Mouse (Mus musculus) gastrocnemius, adult 2 months (tissue): ENCODE measurements around the gene Hoxb2. TPM values are rescaled to one million over a fixed set of nuclear protein-coding genes. Genes with fewer than 3 reads are reported as not detected.
A peak's percentile ranks its signal among the peaks of the same experiment; 100 is the strongest.

ENCODE experiments used
- DNase-seq: peaks from one replicate; pipeline ENCODE4 v3.0.0; 2022
- H3K27ac ChIP-seq: fragments of 200-600 bp; 2 replicates; pipeline ENCODE4 v1.8.1; 2022; ENCODE audit warnings: mild to moderate bottlenecking
- H3K4me3 ChIP-seq: fragments of 200-600 bp; 2 replicates; pipeline ENCODE4 v1.8.1; 2022; ENCODE audit warnings: mild to moderate bottlenecking, moderate library complexity
- CTCF ChIP-seq: fragments of 200-600 bp; IDR thresholded peaks from 2 replicates; pipeline ENCODE4 v1.8.1; 2022; ENCODE audit warnings: antibody characterized with exemption, mild to moderate bottlenecking, moderate library complexity
- intact Hi-C: fragments of 180-260 bp; cut with DNase I; formaldehyde crosslinking; loops from one replicate; pipeline ENCODE4 v1.15.1; 2025
- total RNA-seq, 2 experiments: library from RNA; stranded (reverse); gene quantifications; 2 replicates each; pipeline ENCODE4 v1.2.3; 2021

Gene Hoxb2
- total RNA-seq, 2 experiments from 2014 or later, result 0.15 to 0.20 TPM

- DNase-seq, result no peak
- intact Hi-C loops, result loop anchor here (5.0 kb wide), 2 partner anchors 40 to 55 kb away; no protein-coding TSS in a partner anchor
- Histone ChIP-seq H3K4me3 (peak overlapping the region; percentile 69), H3K27ac (peak overlapping the region; percentile 77)
- TF ChIP-seq CTCF, result no peak
These were observed 1.5 kb downstream of the Hoxb2 start for GRCm38 (mm10) chr11:96351831-96352230.

GRCm38 (mm10) chr11:96352691-96353521, 2.6 kb downstream of the Hoxb2 start:
- intact Hi-C loops, result loop anchor here (5.0 kb wide), 2 partner anchors 41 to 54 kb away; no protein-coding TSS in a partner anchor
- Histone ChIP-seq H3K27ac (peak overlapping the region; percentile 77), H3K4me3 (peak overlapping the region; percentile 69)
- no peak for TF ChIP-seq CTCF
- peak; percentile 34 for DNase-seq

- TF ChIP-seq CTCF, result no peak
- Histone ChIP-seq H3K4me3 (peak overlapping the region; percentile 69), H3K27ac (peak overlapping the region; percentile 77)
- intact Hi-C loops, result loop anchor here (5.0 kb wide), 2 partner anchors 41 to 54 kb away; no protein-coding TSS in a partner anchor
- no peak for DNase-seq
These were observed 3.2 kb downstream of the Hoxb2 start for GRCm38 (mm10) chr11:96353522-96353841.

GRCm38 (mm10) chr11:96353939-96354338, 3.6 kb downstream of the Hoxb2 start:
- DNase-seq, result no peak
- peak overlapping the region; percentile 77 for H3K27ac ChIP-seq
- intact Hi-C loops, result loop anchor here (5.0 kb wide), 2 partner anchors 42 to 53 kb away; no protein-coding TSS in a partner anchor
- no peak for TF ChIP-seq CTCF
- H3K4me3 ChIP-seq, result peak overlapping the region; percentile 69

GRCm38 (mm10) chr11:96354376-96354775, 4.1 kb downstream of the Hoxb2 start:
- intact Hi-C loops, result loop anchor here (5.0 kb wide), 2 partner anchors 42 to 53 kb away; no protein-coding TSS in a partner anchor
- H3K27ac ChIP-seq, result peak overlapping the region; percentile 77
- TF ChIP-seq CTCF, result no peak
- peak overlapping the region; percentile 69 for H3K4me3 ChIP-seq
- no peak for DNase-seq

GRCm38 (mm10) chr11:96354801-96355311, 4.5 kb downstream of the Hoxb2 start:
- TF ChIP-seq CTCF, result no peak
- peak overlapping the region; percentile 69 for H3K4me3 ChIP-seq
- intact Hi-C loops, result loop anchor here (5.0 kb wide), 2 partner anchors 43 to 52 kb away; no protein-coding TSS in a partner anchor
- peak overlapping the region; percentile 77 for H3K27ac ChIP-seq
- DNase-seq, result no peak

- no peak for DNase-seq
- intact Hi-C loops, result no loop called here
- H3K4me3 ChIP-seq, result no peak overlapping the region
- TF ChIP-seq CTCF, result no peak
- no peak overlapping the region for H3K27ac ChIP-seq
These were observed 13.5 kb downstream of the Hoxb2 start for GRCm38 (mm10) chr11:96363807-96364206.

- peak within 1 kb of the TSS; percentile 29 for H3K4me3 ChIP-seq
- DNase-seq, result no peak
- intact Hi-C loops, result no loop called here
- no peak within 1 kb of the TSS for H3K27ac ChIP-seq
- TF ChIP-seq CTCF, result no peak
These were observed 15.2 kb downstream of the Hoxb2 start, which contains the start of gene Hoxb1 for GRCm38 (mm10) chr11:96365441-96366091. Hoxb1 (plus strand) TSS chr11:96365752.

- DNase-seq, result no peak
- intact Hi-C loops, result no loop called here
- peak overlapping the region; percentile 29 for H3K4me3 ChIP-seq
- no peak overlapping the region for H3K27ac ChIP-seq
- TF ChIP-seq CTCF, result no peak
These were observed 16.0 kb downstream of the Hoxb2 start for GRCm38 (mm10) chr11:96366092-96367041.

- no peak for DNase-seq
- H3K27ac ChIP-seq, result no peak overlapping the region
- no peak for TF ChIP-seq CTCF
- intact Hi-C loops, result no loop called here
- no peak overlapping the region for H3K4me3 ChIP-seq
These were observed 16.8 kb downstream of the Hoxb2 start for GRCm38 (mm10) chr11:96367141-96367540.

GRCm38 (mm10) chr11:96368686-96369085, 18.4 kb downstream of the Hoxb2 start:
- no peak overlapping the region for H3K27ac ChIP-seq
- no peak for TF ChIP-seq CTCF
- no peak overlapping the region for H3K4me3 ChIP-seq
- DNase-seq, result no peak
- intact Hi-C loops, result no loop called here

- TF ChIP-seq CTCF, result no peak
- intact Hi-C loops, result no loop called here
- no peak overlapping the region for H3K4me3 ChIP-seq
- no peak overlapping the region for H3K27ac ChIP-seq
- DNase-seq, result no peak
These were observed 18.8 kb downstream of the Hoxb2 start for GRCm38 (mm10) chr11:96369140-96369539.
